Mouse (Mus musculus) forebrain, embryonic 11.5 days (tissue): ENCODE data around the gene Slc5a10. TPM values are rescaled to one million over a fixed set of nuclear protein-coding genes. Genes with fewer than 3 reads are reported as not detected.

ENCODE experiments used
- ATAC-seq: fragments of 200-750 bp; cut with Nextera tagmentation; replicated peaks from 2 replicates; pipeline ENCODE4 v1.8.0; 2017; ENCODE audit warnings: moderate TSS enrichment; ENCODE audit not compliant: low FRiP score
- DNase-seq: peaks from one replicate; pipeline ENCODE4 v3.0.0-alpha.2; 2017; ENCODE audit warnings: low spot score
- H3K27ac ChIP-seq: fragments of 300-500 bp; sonication (generic); 2 replicates; pipeline ENCODE4 v1.5.1; 2014; ENCODE audit warnings: low read depth, low read length
- H3K27me3 ChIP-seq: fragments of 300-500 bp; sonication (generic); 2 replicates; pipeline ENCODE4 v1.6.1; 2014; ENCODE audit warnings: mild to moderate bottlenecking, low read length, mixed read lengths; ENCODE audit not compliant: control insufficient read depth, insufficient read depth
- H3K36me3 ChIP-seq: fragments of 300-500 bp; sonication (generic); 2 replicates; pipeline ENCODE4 v1.6.1; 2014; ENCODE audit warnings: mild to moderate bottlenecking, low read length, moderate library complexity, mixed read lengths; ENCODE audit not compliant: control insufficient read depth, insufficient read depth
- H3K4me1 ChIP-seq: fragments of 300-500 bp; sonication (generic); replicated peaks from 2 replicates; pipeline ENCODE4 v1.6.1; 2014; ENCODE audit warnings: low read length, mixed read lengths; ENCODE audit not compliant: control insufficient read depth, insufficient read depth
- H3K4me2 ChIP-seq: fragments of 300-500 bp; sonication (generic); 2 replicates; pipeline ENCODE4 v1.6.1; 2014; ENCODE audit warnings: low read depth, mild to moderate bottlenecking, low read length, moderate library complexity, mixed read lengths; ENCODE audit not compliant: severe bottlenecking
- H3K4me3 ChIP-seq: fragments of 300-500 bp; sonication (generic); 2 replicates; pipeline ENCODE4 v1.5.1; 2014; ENCODE audit warnings: low read depth, low read length
- H3K9ac ChIP-seq: fragments of 300-500 bp; sonication (generic); 2 replicates; pipeline ENCODE4 v1.6.1; 2014; ENCODE audit warnings: low read length
- H3K9me3 ChIP-seq: fragments of 300-500 bp; sonication (generic); 2 replicates; pipeline ENCODE4 v1.6.1; 2016; ENCODE audit warnings: low read length, mixed read lengths; ENCODE audit not compliant: control insufficient read depth
- WGBS: fragments of 180-500 bp; shearing (Covaris S2); extraction: QIAGEN DNeasy Blood & Tissue Kit; methylation state at CpG from one replicate; pipeline ENCODE4 v1.1.7; 2014; 5-methylcytosine and 5-hydroxymethylcytosine counted together
- polyA plus RNA-seq: library from polyadenylated mRNA; unstranded; fragments of >200 nt; fragmentation: Nextera tagmentation; extraction: Ambion mirVana; gene quantifications from 2 replicates; pipeline ENCODE4 v1.2.1, GENCODE M21; 2014

The Slc5a10 gene
- polyA plus RNA-seq = not detected in 2 replicates

DNA sequence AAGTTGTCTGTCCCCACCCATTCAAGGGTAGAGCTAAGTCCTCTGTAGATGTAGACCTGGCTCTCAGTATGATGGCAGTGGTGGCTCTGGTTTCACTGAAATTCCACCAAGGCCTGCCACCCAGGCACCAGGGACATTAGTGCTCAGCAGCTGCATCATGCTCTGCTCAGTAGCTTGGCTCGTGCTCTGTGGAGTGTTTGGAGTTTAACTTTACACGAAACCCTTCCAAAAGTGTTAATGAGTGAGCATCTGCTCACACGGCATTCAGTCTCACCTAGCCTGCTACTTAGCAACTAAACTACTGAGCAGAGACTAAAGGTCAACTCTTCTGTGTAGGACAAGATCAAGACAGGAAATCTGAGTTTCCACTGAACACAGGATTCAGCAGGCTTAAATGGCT is at the start of gene Slc5a10:
Gene Slc5a10 (minus strand): TSS at position 191 of the 400 bp plus-strand sequence.
- no peak for DNase-seq
- ATAC-seq = no peak
- no peaks in the 10 kb centered on the region for H3K27me3 ChIP-seq
- H3K9me3 ChIP-seq = no peaks in the 10 kb centered on the region
- no peak within 1 kb of the TSS for H3K4me2 ChIP-seq
- H3K9ac ChIP-seq = no peak within 1 kb of the TSS
- H3K4me1 ChIP-seq = no peaks in the 10 kb centered on the region
- no peak within 1 kb of the TSS for H3K4me3 ChIP-seq
- no peak within 1 kb of the TSS for H3K27ac ChIP-seq
- no peaks in the 10 kb centered on the region for H3K36me3 ChIP-seq
- WGBS = 87% methylated on average over 3 of the region's 3 CpGs

DNA sequence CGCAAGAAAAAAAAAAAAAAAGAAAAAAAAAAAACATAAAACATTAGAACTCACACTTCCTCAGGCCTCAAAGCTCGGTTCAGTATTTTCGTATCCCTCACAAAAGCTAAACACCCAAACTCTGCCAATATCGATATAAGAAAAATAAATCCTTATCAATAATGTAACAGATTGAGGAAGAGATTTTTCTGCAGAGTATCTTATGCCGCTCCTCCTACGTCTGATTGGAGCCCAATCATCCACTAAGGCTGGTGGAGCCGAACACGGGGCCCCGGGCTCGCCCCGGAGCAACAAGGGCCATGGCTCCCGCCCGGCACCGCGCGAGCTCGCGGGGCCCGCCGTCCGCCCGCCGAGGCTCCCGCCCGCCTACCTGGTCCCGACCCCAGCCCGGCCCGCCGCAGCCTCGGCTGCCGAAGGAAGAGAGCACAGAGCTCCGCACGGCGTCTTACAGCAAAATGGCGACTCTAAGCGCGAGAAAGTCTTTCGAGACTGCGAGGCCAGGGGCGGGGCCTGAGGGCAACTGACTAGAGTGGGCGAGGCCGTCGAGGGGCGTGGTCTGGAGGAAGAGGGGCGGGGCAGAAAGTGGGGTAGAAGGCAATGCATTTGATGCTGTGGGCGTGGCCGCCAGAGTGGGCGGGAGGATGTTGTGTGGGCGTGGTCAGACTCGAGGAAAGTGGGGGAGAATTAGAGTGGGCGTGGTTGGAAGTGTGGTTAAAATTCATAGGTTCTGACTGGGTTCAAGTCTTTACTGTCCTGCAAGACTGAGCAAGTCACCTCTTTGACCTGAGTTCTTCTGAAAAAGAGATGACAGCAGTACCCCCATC is 41.2 kb upstream of the Slc5a10 start, which contains the start of gene Prpsap2:
Gene Prpsap2 (minus strand): TSS at position 505 of the 824 bp plus-strand sequence.
- Histone ChIP-seq H3K9me3 (no peaks in the 10 kb centered on the region), H3K36me3 (no peaks in the 10 kb centered on the region; the same call in 1 of the 2 replicates), H3K27ac (peak within 1 kb of the TSS; percentile 66; the same call in 1 of the 2 replicates), H3K4me1 (peaks cover 5% of the 10 kb centered on the region; the same call in 1 of the 2 replicates), H3K4me2 (peak within 1 kb of the TSS; percentile 68), H3K27me3 (no peaks in the 10 kb centered on the region), H3K4me3 (peak within 1 kb of the TSS; percentile 57), H3K9ac (peak within 1 kb of the TSS; percentile 85)
- DNase-seq (peak; percentile 100), ATAC-seq (peak; percentile 95)
- under 1% methylated on average over 50 of the region's 51 CpGs for WGBS

DNA sequence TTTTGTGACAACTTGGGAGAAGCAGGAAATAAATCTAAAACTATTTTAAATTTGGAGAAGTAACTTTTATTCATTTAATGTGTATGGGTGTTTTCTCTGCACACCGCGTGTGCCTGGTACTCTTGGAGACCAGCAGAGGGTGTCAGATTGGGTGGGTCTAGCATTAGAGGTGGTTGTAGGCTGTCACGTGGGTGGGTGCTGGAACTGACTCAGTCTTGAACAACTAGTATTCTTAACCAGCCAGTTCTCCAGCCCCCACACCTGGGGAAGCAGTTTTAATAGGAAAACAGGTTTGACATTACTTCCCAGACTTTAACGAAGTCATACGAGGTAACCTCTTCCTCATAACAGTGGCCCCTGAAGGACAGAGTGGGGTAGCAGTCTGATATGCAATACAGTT is 39.9 kb upstream of the Slc5a10 start:
- no peak for DNase-seq
- peak overlapping the region; percentile 68 for H3K4me2 ChIP-seq
- ATAC-seq = no peak
- peaks cover 5% of the 10 kb centered on the region; the same call in 1 of the 2 replicates for H3K4me1 ChIP-seq
- H3K9ac ChIP-seq = no peak overlapping the region
- H3K9me3 ChIP-seq = no peaks in the 10 kb centered on the region
- no peaks in the 10 kb centered on the region; the same call in 1 of the 2 replicates for H3K36me3 ChIP-seq
- peak overlapping the region; percentile 57 for H3K4me3 ChIP-seq
- H3K27me3 ChIP-seq = no peaks in the 10 kb centered on the region
- no peak overlapping the region for H3K27ac ChIP-seq
- WGBS = 80% methylated on average over 5 of the region's 5 CpGs

DNA sequence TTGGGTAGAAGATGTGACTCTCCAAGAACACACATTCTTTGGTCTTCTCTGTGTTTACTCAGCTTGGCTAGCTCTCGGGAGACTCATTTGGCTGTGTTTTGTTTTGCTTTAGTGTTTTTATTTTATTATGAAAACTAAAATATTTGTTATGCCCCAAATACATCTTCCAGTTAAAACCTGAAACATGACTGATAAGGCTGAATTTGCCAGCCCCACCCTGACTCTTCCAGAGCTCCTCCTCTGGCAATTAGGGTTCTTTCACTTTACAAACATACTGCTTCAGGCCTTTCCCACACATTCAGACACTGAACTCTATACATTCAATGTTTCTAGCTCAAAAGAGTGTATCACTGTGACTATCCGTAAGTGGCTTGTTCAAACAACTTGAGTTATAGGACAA is 36.5 kb upstream of the Slc5a10 start:
- H3K27ac ChIP-seq = no peak overlapping the region
- H3K4me1 ChIP-seq = peaks cover 5% of the 10 kb centered on the region; the same call in 1 of the 2 replicates
- H3K36me3 ChIP-seq = peaks cover 7% of the 10 kb centered on the region; the same call in 1 of the 2 replicates
- no peak overlapping the region for H3K4me2 ChIP-seq
- H3K9me3 ChIP-seq = no peaks in the 10 kb centered on the region
- H3K9ac ChIP-seq = no peak overlapping the region
- no peak overlapping the region for H3K4me3 ChIP-seq
- H3K27me3 ChIP-seq = no peaks in the 10 kb centered on the region
- ATAC-seq (no peak), DNase-seq (no peak)
- 89% methylated on average over 2 of the region's 2 CpGs for WGBS

DNA sequence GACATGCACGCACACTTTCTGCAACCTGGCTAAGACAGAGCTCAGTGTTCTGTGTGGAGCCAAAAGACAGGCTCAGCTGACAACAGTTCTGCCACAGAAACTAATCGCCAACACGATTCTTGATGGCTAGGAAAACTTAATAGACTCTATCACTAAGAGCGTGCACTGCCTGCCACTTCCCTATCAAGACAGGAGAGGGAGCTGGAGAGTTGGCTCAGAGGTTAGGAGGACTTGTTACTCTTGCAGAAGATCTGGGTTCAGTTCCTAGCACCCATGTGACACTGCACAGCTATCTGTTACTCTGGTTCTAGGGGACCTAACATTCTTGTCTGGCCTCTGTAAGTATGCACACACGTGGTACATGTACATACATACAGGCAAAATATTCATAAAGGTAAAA is 31.0 kb upstream of the Slc5a10 start:
- DNase-seq = no peak

DNA sequence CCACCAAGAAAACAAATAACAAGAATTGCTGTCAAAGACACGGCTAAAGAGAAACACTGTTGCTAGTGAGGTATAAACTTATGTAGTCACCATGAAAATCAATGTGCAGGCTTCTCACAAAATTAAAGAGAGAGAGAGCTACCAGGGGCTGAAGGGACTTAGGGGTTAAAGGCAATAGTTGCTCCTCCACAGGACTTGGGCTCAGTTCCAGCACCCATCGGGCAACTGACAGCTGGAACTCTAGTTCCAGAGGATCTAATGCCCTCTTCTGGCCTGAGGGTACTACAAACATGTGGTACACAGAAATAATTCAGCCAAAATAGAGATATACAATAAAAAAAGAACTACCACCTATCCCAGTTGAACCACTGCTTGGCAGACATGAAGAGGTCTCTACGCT is 26.5 kb upstream of the Slc5a10 start:
- Histone ChIP-seq H3K4me1 (no peaks in the 10 kb centered on the region), H3K27me3 (no peaks in the 10 kb centered on the region), H3K27ac (no peak overlapping the region), H3K36me3 (peaks cover 4% of the 10 kb centered on the region; the same call in 1 of the 2 replicates), H3K4me3 (no peak overlapping the region), H3K4me2 (no peak overlapping the region), H3K9ac (no peak overlapping the region), H3K9me3 (no peaks in the 10 kb centered on the region)
- DNase-seq = no peak
- no peak for ATAC-seq
- WGBS = 92% methylated on average over 3 of the region's 3 CpGs

More for the DNA sequence above, 31.0 kb upstream of the Slc5a10 start:
- no peaks in the 10 kb centered on the region for H3K27me3 ChIP-seq
- no peak overlapping the region for H3K4me2 ChIP-seq
- H3K9me3 ChIP-seq = no peaks in the 10 kb centered on the region
- no peak overlapping the region for H3K4me3 ChIP-seq
- H3K4me1 ChIP-seq = no peaks in the 10 kb centered on the region
- no peak for ATAC-seq
- no peak overlapping the region for H3K9ac ChIP-seq
- H3K27ac ChIP-seq = no peak overlapping the region
- peaks cover 11% of the 10 kb centered on the region; the same call in 1 of the 2 replicates for H3K36me3 ChIP-seq
- WGBS = 81% methylated on average over 5 of the region's 5 CpGs

DNA sequence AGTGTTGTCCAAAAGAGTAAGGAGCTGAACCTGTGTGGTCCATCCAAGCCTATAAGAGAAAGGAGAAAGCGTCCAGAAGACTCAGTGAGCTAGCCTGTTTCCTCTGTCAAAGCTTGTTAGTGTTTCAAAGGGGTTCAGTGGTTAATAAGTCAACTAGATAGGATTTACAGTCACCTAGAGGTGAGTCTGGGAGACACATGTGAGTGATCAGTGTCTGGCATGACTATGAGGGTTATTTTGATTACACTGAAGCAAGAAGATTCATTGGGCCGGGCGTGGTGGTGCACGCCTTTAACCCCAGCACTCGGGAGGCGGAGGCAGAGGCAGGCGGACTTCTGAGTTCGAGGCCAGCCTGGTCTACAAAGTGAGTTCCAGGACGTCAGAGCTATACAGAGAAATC is 25.2 kb upstream of the Slc5a10 start:
- Histone ChIP-seq H3K27me3 (no peaks in the 10 kb centered on the region), H3K9ac (no peak overlapping the region), H3K4me3 (no peak overlapping the region), H3K36me3 (peaks cover 2% of the 10 kb centered on the region), H3K4me1 (no peaks in the 10 kb centered on the region), H3K4me2 (no peak overlapping the region), H3K9me3 (no peaks in the 10 kb centered on the region), H3K27ac (no peak overlapping the region)
- DNase-seq (no peak), ATAC-seq (no peak)
- WGBS = 90% methylated on average over 9 of the region's 9 CpGs

DNA sequence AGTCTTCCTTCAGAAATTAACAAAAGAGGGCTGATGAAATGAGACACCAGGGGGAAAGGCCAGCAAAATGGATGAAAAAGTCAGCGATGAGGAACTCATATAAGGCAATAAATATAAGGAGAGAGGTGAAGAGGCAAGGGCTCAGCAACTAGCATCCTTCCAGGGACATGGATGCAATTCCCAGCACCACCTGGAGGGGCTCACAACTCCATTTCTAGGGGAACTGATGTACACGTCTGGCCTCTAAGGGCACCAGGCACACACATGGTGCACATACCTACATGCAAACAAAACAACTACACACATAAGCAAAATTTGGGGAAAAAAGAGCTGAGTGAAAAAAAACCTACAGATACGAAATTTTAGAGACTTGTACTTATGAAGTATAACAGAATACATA is 23.8 kb upstream of the Slc5a10 start:
- Histone ChIP-seq H3K9ac (no peak overlapping the region), H3K4me3 (no peak overlapping the region), H3K9me3 (no peaks in the 10 kb centered on the region), H3K4me1 (no peaks in the 10 kb centered on the region), H3K4me2 (no peak overlapping the region), H3K36me3 (peaks cover 6% of the 10 kb centered on the region), H3K27ac (no peak overlapping the region), H3K27me3 (no peaks in the 10 kb centered on the region)
- ATAC-seq (no peak), DNase-seq (no peak)
- WGBS = 78% methylated on average over 3 of the region's 3 CpGs
